Mouse (Mus musculus): Measurements from ENCODE around the gene Ttl.

The Ttl gene

DNA sequence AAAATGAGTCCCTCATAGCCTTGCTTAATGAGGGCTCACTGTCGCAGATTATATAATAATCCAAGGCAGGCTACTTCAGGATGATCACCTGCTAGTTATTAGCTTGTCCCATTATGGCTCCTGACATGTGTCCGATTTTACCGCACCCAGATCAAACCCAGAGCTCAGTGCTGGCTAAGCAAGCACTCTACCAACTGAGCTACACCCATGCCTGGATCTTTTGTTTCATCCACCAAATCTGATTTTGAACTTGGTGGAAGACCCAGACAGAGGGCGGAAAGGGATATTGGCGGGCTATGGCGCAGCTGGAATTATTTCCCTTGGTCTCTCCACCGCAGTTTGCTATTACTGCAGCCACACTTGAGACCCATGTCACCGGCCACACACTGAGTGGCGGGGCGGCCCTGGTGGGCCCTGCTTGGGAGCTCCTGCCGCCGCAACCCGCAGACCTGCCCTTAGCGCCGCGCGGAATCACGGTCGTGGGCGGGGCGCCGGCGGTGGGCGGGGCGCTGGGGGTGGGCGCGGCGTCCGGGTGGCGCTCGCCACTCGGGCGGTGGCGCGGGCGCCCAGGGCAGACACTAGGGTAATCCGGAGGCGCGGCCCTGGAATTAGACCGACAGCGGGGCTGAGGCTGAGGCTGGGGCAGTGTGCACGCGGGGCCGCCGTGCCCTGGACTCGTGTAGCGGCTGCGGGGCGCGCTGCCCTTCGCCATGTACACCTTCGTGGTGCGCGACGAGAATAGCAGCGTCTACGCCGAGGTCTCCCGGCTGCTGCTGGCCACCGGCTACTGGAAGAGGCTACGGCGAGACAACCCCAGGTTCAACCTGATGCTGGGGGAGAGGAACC is at the start of gene Ttl:
Gene Ttl, plus strand, starts transcription at position 506 of the 846 bp plus-strand sequence.
- peak; percentile 58 for DNase-seq (ENCODE audit: low spot score)

DNA sequence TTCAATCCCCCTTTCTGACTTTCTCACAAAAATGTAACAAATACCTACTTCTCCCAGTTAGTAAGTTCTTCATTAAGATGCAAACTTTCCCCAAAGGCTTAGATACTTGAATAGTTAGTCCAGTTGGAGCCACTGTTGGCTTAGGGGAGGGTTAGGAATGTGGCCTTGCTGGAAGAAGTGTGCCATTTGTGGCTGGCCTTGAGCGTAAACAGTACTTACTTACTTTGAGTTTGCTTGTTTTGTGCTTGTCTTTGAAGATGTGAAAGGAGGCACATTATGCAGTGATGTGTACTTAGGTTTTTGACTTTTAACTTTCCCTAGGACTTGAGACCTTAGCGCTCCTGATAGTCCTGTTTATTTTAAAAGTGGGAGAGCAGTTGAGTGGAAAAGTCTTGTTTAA is 45.6 kb upstream of the Ttl start:
- DNase-seq (ENCODE audit: low spot score), result no peak

DNA sequence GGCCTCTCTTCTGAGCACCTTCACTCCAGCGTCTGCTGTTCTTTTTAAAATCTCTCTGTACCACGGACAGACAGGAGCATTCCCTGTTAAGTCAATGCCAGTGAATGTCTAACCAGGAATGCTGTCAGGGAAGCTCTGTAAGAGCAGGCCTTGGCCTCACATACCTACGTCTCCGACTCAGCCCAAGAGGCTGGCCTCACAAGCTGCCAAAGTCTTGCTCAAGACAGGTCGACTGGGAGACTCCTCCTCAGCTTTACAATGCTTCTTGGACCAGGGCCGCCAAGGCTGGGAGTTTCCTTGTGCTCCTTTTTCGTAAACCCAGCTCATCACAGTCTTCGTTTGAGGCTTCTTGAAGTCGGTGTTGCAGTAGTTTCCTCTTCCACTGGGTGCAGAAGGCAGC is 40.9 kb upstream of the Ttl start:
- DNase-seq (ENCODE audit: low spot score), result no peak

DNA sequence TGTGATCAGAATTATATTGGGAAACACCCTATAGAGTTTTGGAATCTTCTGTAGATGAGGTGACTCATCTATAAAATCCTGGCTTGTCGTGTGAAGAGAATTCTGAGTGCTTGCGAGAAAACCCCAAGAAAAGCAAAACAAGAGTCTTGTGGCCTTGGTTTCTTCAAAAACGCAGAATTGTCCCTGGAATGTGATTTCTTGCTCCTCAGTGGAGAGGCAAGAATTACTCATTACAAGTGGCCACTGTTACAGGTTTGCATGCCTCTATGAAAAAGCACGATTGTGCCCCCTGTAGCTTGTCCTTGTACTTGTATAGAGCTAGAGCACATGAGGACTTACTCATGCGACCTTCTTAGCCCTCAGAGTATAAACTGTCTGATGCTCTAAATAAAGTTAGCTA is 30.4 kb upstream of the Ttl start:
- DNase-seq (ENCODE audit: low spot score), result no peak

DNA sequence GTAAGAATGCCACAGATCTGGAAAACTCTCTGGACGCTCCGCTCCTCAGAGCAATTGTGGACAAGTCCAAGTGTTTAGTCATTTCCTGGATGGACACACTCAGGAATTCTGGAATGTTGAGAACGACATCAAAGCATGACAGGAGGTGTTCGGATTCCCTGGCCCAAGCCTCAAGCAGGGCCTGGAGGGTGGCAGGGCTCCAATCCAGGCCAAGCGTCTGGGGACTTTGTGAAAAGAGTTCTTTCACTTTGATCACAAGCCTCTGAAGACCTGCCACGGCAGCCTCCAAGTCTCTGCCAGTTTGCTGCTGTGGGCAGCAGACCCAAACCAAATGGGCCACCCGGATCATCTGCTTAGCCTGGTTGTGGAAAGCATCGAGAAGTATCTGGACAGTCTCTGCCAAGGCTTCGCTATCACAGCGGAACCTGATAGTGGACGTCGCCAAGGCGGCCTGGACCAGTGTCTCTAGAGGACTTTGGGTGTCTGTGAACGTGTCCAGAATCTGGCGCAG is 27.3 kb upstream of the Ttl start:
- DNase-seq (ENCODE audit: low spot score), result no peak

DNA sequence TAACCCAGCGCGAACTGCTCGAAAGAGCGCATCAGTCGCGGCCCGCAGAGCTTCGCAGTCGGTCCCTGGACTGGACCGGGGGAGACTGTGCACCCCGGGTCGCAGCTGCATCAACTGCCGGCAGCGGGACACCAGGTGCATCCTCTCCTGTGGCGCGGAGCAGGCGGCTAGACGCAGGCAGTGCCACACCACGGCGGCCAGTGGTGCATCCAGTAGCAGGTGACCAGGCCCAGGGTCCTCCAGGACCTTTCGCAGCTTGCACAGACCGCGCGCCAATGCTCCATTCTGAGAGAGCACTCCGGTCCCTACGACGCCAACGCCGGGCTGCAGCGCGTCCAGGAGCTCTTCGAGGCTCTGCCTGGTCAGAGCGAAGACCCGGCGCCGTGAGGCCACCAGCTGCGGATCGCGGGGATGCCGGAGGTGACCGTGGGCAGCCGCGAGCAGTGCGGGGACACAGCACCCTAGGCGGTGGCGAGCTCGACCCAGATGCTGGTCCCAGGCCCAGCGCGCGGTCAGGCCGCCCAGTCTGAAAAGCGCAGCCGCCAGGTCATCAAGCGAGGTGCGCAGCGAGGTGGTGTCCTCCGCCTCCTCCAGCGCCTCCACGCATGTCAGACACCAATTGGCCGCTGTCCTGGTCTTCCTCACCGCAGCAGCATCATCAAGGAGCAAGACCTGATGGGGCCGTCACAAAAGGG is 26.7 kb upstream of the Ttl start:
- no peak for DNase-seq (ENCODE audit: low spot score)

DNA sequence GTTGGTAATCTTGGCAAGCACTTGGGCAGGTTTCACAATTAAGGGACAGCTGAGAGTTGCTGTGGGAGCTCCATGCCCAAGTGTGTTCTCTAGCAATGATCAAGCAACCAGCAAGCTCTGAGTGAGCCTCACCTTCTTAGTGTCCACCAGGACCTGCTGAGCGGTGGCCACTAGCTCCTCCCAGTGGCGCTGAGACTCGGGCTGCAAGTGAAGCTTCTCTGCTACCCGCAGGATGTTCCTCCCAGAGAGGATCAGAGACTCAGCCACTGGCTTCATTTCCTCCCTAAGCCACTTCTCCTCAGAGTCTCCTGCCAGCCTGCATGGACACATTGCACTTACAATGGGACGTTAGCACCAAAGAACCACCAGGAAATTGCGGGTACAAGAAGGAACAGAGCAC is 25.2 kb upstream of the Ttl start:
- no peak for DNase-seq (ENCODE audit: low spot score)

DNA sequence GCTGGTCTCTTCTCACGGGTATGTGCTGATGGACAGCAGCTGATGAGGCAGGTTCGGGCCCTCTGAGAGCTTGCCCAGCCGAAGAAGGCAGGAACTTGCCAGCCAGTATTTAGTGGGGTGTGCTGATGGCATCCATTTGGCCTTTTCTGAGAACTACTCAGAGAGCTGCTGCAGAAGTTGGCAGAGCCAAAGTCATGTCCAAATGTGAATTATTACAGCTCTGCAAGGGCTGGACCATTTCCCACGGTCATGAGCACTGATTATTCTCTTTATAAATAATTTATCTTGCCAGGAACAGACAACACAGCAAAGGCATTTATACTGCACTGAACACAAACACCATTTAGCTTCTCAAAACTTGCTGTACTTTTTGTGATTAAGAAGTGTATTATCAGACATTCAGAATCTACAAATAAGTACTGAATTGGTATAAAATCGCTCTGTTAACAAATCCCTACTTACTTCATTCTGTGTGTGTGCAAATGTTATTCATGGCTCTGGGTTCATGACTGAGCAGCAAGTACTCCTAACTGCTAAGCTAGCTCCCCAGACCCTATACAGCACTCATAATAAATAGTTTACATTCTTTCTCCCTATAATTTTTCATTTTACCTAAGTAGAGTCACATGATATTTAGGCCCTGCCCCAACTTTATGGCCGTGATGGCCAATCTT is 19.4 kb upstream of the Ttl start:
- no peak for DNase-seq (ENCODE audit: low spot score)

DNA sequence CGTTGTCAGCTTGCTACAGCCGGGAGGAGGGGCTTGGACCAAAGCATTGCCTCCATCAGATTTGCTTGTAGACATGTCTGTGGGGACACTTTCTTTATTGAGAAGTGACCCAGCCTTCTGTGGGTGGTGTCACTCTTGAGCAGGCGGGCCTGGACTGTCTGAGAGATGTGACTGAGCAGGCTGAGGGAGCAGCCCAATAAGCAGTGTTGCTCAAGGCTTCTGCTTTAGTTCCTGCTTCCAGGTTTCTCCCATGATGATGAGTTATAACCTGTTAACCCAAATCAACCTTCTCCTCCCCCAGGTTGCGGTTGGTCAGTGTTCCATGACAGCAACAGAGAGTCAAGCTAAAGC is 18.9 kb upstream of the Ttl start:
- no peak for DNase-seq (ENCODE audit: low spot score)

DNA sequence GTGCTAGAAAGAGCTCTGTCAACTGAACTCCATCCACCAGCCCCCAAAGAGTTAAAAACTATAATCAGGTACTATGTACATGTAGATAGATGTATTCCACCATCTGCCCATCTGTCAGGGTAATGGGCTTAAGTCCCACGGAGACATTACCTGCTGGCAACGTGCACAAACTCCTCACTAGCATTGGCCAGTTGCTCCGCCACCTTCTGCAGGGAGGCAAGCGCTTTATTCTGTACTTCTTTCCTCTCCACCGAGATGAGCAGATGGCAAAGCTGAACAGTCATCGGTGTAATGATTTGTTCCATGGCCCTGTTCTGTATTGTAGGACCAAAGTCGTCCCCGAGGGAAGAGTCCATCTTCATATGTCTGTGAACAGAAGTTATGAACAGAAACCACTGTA is 17.9 kb upstream of the Ttl start, which contains the start of gene Vinac1:
Gene Vinac1, minus strand, starts transcription at position 362 of the 400 bp plus-strand sequence.
- DNase-seq (ENCODE audit: low spot score), result no peak

DNA sequence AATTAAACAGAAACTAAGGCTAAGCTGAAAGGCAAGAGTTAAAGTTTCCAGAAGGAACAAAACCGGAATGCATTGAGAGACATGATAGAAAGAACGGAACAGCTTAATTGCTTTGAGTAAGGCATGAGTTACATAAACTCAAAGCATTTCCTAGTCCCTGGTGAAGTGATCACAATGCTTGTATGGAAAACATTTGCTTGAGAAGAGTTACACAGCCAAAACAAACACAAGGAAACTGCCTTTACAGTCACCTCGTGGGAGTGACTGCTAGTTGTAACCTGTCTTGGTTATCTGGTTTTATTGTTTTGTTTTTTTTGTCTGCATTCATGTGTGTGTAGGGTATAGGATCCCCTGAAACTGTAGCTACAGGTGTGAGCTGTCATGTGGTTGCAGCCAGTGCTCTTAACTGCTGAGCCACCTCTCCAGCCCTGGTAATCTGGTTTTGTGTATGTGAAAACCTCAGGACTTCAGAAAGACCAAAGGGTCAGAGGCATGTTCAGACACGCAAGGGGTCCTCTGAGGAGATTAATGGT is 13.2 kb upstream of the Ttl start:
- DNase-seq (ENCODE audit: low spot score), result no peak

DNA sequence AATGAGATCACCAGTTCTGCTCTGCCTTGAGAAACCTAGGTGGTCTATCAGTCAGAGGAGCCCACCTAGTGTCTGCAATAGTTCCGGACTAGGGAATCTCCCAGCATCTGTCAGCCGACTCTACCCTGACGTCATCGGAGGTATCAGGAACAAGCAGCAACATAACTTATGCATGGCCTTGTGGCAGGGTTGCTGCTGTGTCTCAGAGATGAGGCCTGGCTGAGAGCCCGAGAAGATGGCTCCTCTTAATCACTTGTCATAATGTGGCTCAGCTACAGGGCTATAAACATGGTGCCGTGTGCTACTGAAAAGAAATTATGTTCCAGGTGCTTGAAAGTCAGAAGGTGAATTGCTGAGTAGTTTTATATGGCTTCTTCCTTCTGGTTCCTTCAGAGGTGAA is 10.0 kb upstream of the Ttl start:
- no peak for DNase-seq (ENCODE audit: low spot score)

DNA sequence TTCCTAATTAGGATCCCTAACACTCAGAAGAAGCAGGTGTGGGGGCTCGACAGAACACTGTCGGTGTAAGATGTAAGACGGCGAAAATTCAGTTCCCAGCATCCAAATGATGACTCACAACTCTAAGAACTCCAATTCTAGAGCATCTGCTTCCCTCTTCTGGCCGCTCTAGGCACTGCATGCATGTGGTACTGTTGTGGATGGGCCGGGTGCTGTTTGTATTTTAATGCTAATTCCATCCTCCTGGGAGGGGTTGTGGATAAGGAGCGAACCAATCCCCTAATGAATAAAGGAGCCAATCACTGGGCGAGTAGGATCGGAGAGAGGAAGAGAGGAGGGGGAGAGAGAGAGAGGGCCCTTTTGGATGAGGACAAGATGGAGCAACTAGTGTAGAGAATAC is 9.1 kb upstream of the Ttl start:
- DNase-seq (ENCODE audit: low spot score), result no peak

DNA sequence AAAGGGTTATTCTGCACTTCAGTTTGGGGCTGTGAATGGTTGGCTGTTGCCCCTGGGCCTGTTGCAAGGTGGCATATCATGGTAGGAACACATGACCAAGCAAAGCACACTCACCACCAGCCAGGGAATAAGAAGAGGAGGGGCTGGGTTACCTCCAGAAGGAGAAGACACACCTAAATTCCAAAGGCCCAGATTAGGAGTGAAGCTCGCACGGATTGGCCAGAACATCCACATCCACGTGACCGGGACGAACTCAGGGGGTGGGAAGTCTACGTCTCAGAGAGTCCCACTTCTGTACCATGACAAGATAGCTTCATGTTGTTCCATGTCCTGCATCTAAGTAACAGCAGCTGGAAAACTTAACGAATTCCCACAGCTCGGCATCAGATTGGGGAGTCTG is 8.5 kb upstream of the Ttl start:
- no peak for DNase-seq (ENCODE audit: low spot score)

DNA sequence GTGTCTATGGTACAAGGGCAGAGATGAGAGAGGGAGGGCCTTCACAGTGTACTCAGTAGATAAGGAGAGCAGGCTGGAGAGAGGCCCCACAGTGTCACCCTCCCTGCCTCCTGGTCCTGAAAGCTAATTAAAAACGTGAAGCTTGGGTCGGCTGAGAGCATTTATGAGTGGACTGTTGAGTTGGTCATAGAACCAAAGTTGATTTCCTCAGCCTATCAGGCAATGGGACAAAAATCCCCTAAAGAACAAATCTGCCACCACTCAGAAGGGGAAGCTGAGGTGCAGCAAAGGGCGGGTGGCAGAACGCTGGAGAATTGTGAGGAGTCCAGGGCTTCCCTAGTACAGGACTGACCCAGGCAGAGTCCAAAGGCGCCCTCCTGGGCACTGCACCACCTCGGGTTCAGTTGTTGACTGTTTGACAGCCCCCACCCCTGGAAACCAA is 7.8 kb upstream of the Ttl start:
- no peak for DNase-seq (ENCODE audit: low spot score)

DNA sequence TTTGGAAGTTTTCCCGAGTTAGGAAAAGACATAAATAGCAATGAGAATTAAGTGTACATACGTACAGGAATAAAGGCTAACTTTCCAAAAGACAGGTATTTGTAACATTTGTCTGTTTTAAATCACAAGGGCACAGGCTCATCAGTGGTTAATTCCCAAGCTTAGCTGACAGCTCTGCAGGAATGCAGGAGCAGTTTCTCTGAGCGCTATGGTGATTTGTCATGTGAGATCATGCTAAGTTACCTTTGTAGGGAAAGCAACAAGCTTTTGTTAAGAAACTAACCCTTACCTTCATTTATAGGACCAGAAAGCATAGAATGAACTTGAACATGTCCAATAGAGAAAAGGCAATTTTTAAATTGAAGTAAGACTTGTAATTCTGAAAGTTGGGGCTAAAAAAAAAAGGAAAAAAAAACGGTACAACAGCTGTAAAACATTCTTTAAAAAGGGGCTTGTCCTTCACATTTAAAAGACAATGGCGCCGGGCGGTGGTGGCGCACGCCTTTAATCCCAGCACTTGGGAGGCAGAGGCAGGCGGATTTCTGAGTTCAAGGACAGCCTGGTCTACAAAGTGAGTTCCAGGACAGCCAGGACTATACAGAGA is 4.2 kb upstream of the Ttl start:
- DNase-seq (ENCODE audit: low spot score), result no peak

DNA sequence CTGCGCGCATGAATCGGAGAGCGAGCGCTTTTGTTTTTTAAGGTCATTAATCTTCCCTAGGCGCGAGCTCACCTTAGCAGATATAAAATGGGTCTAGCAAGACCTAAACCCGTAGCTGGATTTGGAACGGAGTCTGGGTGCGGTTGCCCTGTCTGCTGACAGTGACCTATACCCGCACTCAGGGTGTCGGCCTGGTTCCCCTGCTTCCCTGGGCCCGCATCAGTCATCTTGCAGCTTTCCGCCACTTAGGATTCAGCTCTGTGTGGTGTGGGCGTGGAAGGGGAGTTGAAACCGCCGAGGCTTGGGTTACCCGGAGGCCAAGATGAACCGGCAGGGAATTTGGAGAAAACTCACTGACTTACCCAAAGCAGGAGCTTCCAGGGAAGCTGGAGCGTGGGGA is 584 bp downstream of the Ttl start:
- DNase-seq (ENCODE audit: low spot score), result peak; percentile 13

DNA sequence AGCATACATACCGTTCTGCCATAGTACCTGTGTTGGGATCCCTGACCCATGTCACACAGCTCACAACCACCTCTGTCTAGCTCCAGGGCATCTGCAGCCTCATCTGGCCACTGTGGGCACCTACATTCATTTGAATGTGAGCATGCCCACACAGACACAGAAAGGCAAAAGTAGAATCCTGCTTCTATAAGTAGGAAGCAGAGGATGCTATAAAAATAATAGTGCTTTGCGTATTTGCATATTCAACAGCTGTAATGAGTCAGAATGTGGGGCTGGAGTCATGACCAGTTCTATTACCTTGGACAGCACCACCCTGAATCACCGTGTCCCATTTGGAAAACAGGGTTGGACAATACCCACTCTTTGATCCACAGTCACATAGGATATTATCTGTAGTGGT is 4.6 kb downstream of the Ttl start:
- no peak for DNase-seq (ENCODE audit: low spot score)

DNA sequence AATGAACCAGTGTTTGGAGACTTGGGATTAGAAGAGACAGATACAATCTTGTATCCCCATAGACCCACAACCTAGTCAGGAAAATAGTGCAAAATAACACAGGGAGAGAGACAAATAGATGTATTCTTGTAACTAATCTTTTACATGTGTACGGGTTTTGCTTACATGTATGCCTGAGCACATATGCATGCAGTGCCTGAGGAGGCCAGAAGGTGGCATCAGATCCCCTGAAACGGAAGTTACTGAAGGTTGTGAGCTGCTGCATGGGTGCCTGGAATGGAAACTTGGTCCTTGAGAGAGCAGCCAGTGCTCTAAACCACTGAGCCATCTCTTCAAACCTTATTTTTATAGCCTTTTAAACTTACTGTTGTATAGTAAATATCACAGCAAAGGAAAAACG is 12.6 kb downstream of the Ttl start:
- DNase-seq (ENCODE audit: low spot score), result no peak

DNA sequence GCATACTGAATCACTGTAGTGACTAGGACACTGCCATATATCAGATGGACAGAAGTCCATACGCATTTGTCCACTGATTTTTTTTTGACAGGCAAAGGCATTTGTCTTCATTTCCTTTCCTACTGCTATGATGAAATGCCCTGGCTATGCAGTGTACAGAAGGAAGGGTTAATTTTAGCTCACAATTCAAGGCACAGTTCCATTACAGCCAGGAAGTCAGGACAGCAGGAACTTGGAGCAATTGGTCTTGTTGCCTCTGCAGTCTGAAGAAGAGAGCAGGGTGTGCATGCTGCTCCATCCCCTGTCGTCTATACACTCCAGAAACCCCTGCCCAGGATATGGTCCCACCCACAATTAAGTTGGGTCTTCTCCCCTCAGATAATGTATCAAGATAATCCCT is 13.5 kb downstream of the Ttl start:
- DNase-seq (ENCODE audit: low spot score), result no peak

DNA sequence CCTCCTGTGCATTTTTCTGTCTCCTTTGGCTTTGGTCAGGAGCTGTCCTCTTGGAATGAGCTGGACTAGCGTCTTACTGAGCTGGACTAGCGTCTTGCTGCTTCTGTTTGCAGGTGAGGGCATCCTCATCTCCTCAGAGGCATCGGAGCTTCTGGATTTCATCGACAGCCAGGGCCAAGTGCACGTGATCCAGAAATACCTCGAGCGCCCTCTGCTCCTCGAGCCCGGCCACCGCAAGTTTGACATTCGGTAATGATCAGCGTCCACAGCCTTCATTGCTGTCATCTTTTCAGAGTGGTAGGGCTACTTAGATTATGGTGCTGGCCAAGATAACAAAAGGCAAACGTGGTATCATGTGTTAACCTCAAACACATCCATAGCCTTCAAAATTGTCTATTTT is 15.4 kb downstream of the Ttl start:
- DNase-seq (ENCODE audit: low spot score), result no peak

DNA sequence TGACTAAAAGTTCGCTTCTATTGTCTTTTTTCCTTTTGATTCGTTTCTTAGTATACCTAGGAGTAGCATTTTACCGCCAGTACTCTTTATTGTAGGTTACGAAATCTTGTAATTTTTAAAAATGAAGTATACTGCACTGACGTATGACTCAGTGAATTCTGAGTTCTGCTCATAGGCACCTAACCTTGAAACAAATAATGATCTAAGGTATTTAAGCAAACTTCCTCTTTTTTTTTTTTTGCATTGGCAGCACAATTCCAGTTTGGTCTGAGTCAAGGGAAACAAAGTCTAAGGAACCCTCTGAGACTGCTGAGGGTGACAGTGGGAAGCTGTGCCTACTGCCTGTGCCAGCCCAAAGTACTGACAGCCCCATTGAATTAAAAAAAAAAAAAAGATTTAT is 17.8 kb downstream of the Ttl start:
- no peak for DNase-seq (ENCODE audit: low spot score)
